Mouse (Mus musculus): Measurements from ENCODE around the gene Krtdap. TPM values are rescaled to one million over a fixed set of nuclear protein-coding genes. Genes with fewer than 3 reads are reported as not detected.
A peak's percentile ranks its signal among the peaks of the same experiment; 100 is the strongest.
"Not testable (repeated sequence)": the region's sequence is repeated elsewhere in the genome, so short reads cannot be mapped to it uniquely, and the experiment has no call there.

Gene Krtdap
- polyA plus RNA-seq, 1 experiment = 9.1 TPM

- no peaks in the 10 kb centered on the region for H3K36me3 ChIP-seq (ENCODE audit: control insufficient read depth, insufficient read depth, low read length, poor library complexity, severe bottlenecking)
- H3K27me3 ChIP-seq (ENCODE audit: control insufficient read depth, insufficient read depth, low read length, poor library complexity, severe bottlenecking) = no peaks in the 10 kb centered on the region
- TF ChIP-seq EP300 (IDR thresholded peaks at IDR 0.05; ENCODE audit: insufficient read depth, low read depth, low read length) = no peak
- TF ChIP-seq POLR2A (IDR thresholded peaks at IDR 0.05; ENCODE audit: insufficient read depth, low read length) = no peak
- TF ChIP-seq CTCF (IDR thresholded peaks at IDR 0.05; ENCODE audit: low read depth, low read length) = no peak
- H3K4me1 ChIP-seq (ENCODE audit: control insufficient read depth, insufficient read depth, low read length) = peaks cover 3% of the 10 kb centered on the region
- H3K9ac ChIP-seq (ENCODE audit: low read depth, poor library complexity, severe bottlenecking) = no peak overlapping the region
- H3K4me3 ChIP-seq (ENCODE audit: low read depth, low read length) = no peak overlapping the region
- H3K27ac ChIP-seq (ENCODE audit: insufficient read depth, low read length) = no peak overlapping the region
- no peaks in the 10 kb centered on the region; the same call in 1 of the 2 replicates for H3K9me3 ChIP-seq (replicated peaks; ENCODE audit: control insufficient read depth, insufficient read depth, low read length, poor library complexity, severe bottlenecking)
Measured at GRCm38 (mm10) chr7:30824306-30824705, 36.6 kb downstream of the Krtdap start.

GRCm38 (mm10) chr7:30826660-30827059 is 39.0 kb downstream of the Krtdap start:
- Histone ChIP-seq H3K4me1 (ENCODE audit: control insufficient read depth, insufficient read depth, low read length) (peaks cover 6% of the 10 kb centered on the region), H3K27ac (ENCODE audit: insufficient read depth, low read length) (no peak overlapping the region), H3K9me3 (replicated peaks; ENCODE audit: control insufficient read depth, insufficient read depth, low read length, poor library complexity, severe bottlenecking) (peaks cover 3% of the 10 kb centered on the region), H3K9ac (ENCODE audit: low read depth, poor library complexity, severe bottlenecking) (no peak overlapping the region), H3K4me3 (ENCODE audit: low read depth, low read length) (no peak overlapping the region), H3K36me3 (ENCODE audit: control insufficient read depth, insufficient read depth, low read length, poor library complexity, severe bottlenecking) (no peaks in the 10 kb centered on the region), H3K27me3 (ENCODE audit: control insufficient read depth, insufficient read depth, low read length, poor library complexity, severe bottlenecking) (no peaks in the 10 kb centered on the region)
- TF ChIP-seq CTCF (IDR thresholded peaks at IDR 0.05; ENCODE audit: low read depth, low read length) (no peak), EP300 (IDR thresholded peaks at IDR 0.05; ENCODE audit: insufficient read depth, low read depth, low read length) (no peak), POLR2A (IDR thresholded peaks at IDR 0.05; ENCODE audit: insufficient read depth, low read length) (no peak)

- H3K4me1 ChIP-seq (ENCODE audit: control insufficient read depth, insufficient read depth, low read length); H3K9me3 ChIP-seq (replicated peaks; ENCODE audit: control insufficient read depth, insufficient read depth, low read length, poor library complexity, severe bottlenecking); H3K36me3 ChIP-seq (ENCODE audit: control insufficient read depth, insufficient read depth, low read length, poor library complexity, severe bottlenecking); H3K27me3 ChIP-seq (ENCODE audit: control insufficient read depth, insufficient read depth, low read length, poor library complexity, severe bottlenecking); H3K4me3 ChIP-seq (ENCODE audit: low read depth, low read length); H3K9ac ChIP-seq (ENCODE audit: low read depth, poor library complexity, severe bottlenecking): not testable (repeated sequence)
- peak overlapping the region; percentile 89 for H3K27ac ChIP-seq (ENCODE audit: insufficient read depth, low read length)
Measured at GRCm38 (mm10) chr7:30828871-30829270, 41.2 kb downstream of the Krtdap start.

- no peak overlapping the region for H3K4me3 ChIP-seq (ENCODE audit: low read depth, low read length)
- peaks cover 6% of the 10 kb centered on the region for H3K4me1 ChIP-seq (ENCODE audit: control insufficient read depth, insufficient read depth, low read length)
- H3K9me3 ChIP-seq (replicated peaks; ENCODE audit: control insufficient read depth, insufficient read depth, low read length, poor library complexity, severe bottlenecking) = peaks cover 3% of the 10 kb centered on the region
- no peak for TF ChIP-seq POLR2A (IDR thresholded peaks at IDR 0.05; ENCODE audit: insufficient read depth, low read length)
- TF ChIP-seq CTCF (IDR thresholded peaks at IDR 0.05; ENCODE audit: low read depth, low read length) = no peak
- no peak for TF ChIP-seq EP300 (IDR thresholded peaks at IDR 0.05; ENCODE audit: insufficient read depth, low read depth, low read length)
- no peak overlapping the region for H3K9ac ChIP-seq (ENCODE audit: low read depth, poor library complexity, severe bottlenecking)
- H3K27me3 ChIP-seq (ENCODE audit: control insufficient read depth, insufficient read depth, low read length, poor library complexity, severe bottlenecking) = no peaks in the 10 kb centered on the region
- no peaks in the 10 kb centered on the region for H3K36me3 ChIP-seq (ENCODE audit: control insufficient read depth, insufficient read depth, low read length, poor library complexity, severe bottlenecking)
- H3K27ac ChIP-seq (ENCODE audit: insufficient read depth, low read length) = peak overlapping the region; percentile 89
Measured at GRCm38 (mm10) chr7:30829428-30829827, 41.7 kb downstream of the Krtdap start.

GRCm38 (mm10) chr7:30832261-30832660 is 44.6 kb downstream of the Krtdap start:
- Histone ChIP-seq H3K9ac (ENCODE audit: low read depth, poor library complexity, severe bottlenecking) (peak overlapping the region; percentile 53), H3K4me3 (ENCODE audit: low read depth, low read length) (peak overlapping the region; percentile 33), H3K4me1 (ENCODE audit: control insufficient read depth, insufficient read depth, low read length) (peaks cover 4% of the 10 kb centered on the region), H3K9me3 (replicated peaks; ENCODE audit: control insufficient read depth, insufficient read depth, low read length, poor library complexity, severe bottlenecking) (peaks cover 7% of the 10 kb centered on the region), H3K27ac (ENCODE audit: insufficient read depth, low read length) (no peak overlapping the region), H3K36me3 (ENCODE audit: control insufficient read depth, insufficient read depth, low read length, poor library complexity, severe bottlenecking) (no peaks in the 10 kb centered on the region), H3K27me3 (ENCODE audit: control insufficient read depth, insufficient read depth, low read length, poor library complexity, severe bottlenecking) (no peaks in the 10 kb centered on the region)
- TF ChIP-seq POLR2A (IDR thresholded peaks at IDR 0.05; ENCODE audit: insufficient read depth, low read length) (no peak), EP300 (IDR thresholded peaks at IDR 0.05; ENCODE audit: insufficient read depth, low read depth, low read length) (no peak), CTCF (IDR thresholded peaks at IDR 0.05; ENCODE audit: low read depth, low read length) (no peak)

GRCm38 (mm10) chr7:30832684-30833083 is 45.0 kb downstream of the Krtdap start:
- not testable (repeated sequence) for H3K4me1 ChIP-seq (ENCODE audit: control insufficient read depth, insufficient read depth, low read length); H3K9me3 ChIP-seq (replicated peaks; ENCODE audit: control insufficient read depth, insufficient read depth, low read length, poor library complexity, severe bottlenecking); H3K36me3 ChIP-seq (ENCODE audit: control insufficient read depth, insufficient read depth, low read length, poor library complexity, severe bottlenecking); H3K27me3 ChIP-seq (ENCODE audit: control insufficient read depth, insufficient read depth, low read length, poor library complexity, severe bottlenecking); H3K27ac ChIP-seq (ENCODE audit: insufficient read depth, low read length)
- H3K4me3 ChIP-seq (ENCODE audit: low read depth, low read length) = peak overlapping the region; percentile 50
- H3K9ac ChIP-seq (ENCODE audit: low read depth, poor library complexity, severe bottlenecking) = peak overlapping the region; percentile 53
